Mouse (Mus musculus) adrenal gland, postnatal 14 days (tissue): ENCODE data around the gene Pdcd2l. TPM values are rescaled to one million over a fixed set of nuclear protein-coding genes. Genes with fewer than 3 reads are reported as not detected.

Experiments used
- DNase-seq: peaks from one replicate; pipeline ENCODE4 v3.0.0; 2021; ENCODE audit warnings: mixed read lengths
- total RNA-seq: library from RNA; stranded (reverse); gene quantifications from 2 replicates; pipeline ENCODE4 v1.2.3, GENCODE M21; 2021

Gene Pdcd2l
- total RNA-seq, 1 experiment from 2014 or later = 19.0 TPM

GRCm38 (mm10) chr7:34141123-34141522, 55.3 kb downstream of the Pdcd2l start:
- DNase-seq = no peak

GRCm38 (mm10) chr7:34139493-34139892, 57.0 kb downstream of the Pdcd2l start:
- DNase-seq = no peak

Other genes with a start within 250 kb of the Pdcd2l start
- gene Scgb2b27, start 182.7 kb downstream of the Pdcd2l start, total RNA-seq = not detected in 2 replicates
- gene Scgb1b27, start 175.2 kb downstream of the Pdcd2l start, total RNA-seq = not detected in 2 replicates
- gene Scgb1b30, start 101.2 kb downstream of the Pdcd2l start, total RNA-seq = not detected in 2 replicates
- 27.3 and 29.2 TPM in 2 replicates for gene Wtip, start 63.4 kb downstream of the Pdcd2l start, total RNA-seq
- gene Uba2, start 27.1 kb downstream of the Pdcd2l start, total RNA-seq = 80.4 and 83.4 TPM in 2 replicates
- gene Gpi1, start 33.7 kb upstream of the Pdcd2l start, total RNA-seq = 347 and 396 TPM in 2 replicates
- gene Gm6096, start 54.4 kb upstream of the Pdcd2l start, total RNA-seq = not detected in 2 replicates
- gene 4931406P16Rik, start 116.9 kb upstream of the Pdcd2l start, total RNA-seq = 103 and 156 TPM in 2 replicates
- gene Lsm14a, start 196.7 kb upstream of the Pdcd2l start, total RNA-seq = 107 and 118 TPM in 2 replicates